Mouse (Mus musculus) embryo, embryonic 11 days (tissue): ENCODE measurements around the gene Fos.
"Not testable (repeated sequence)": the region's sequence is repeated elsewhere in the genome, so short reads cannot be mapped to it uniquely, and the experiment has no call there.

Source experiments
- DNase-seq: peaks from one replicate; pipeline ENCODE4 v3.0.0-alpha.2; 2015

Gene Fos

GRCm38 (mm10) chr12:85524859-85525495 lies 51.3 kb downstream of the Fos start:
- not testable (repeated sequence) for DNase-seq
